Mouse (Mus musculus): ENCODE measurements at regions not wholly inside any gene's neighbourhood (a gene's known extent, or its start where the extent isn't known, plus 50 kb on each side); places are given as distances from the start of the nearest gene placed in this dataset.
"Not testable (repeated sequence)": the region's sequence is repeated elsewhere in the genome, so short reads cannot be mapped to it uniquely, and the experiment has no call there.

DNA sequence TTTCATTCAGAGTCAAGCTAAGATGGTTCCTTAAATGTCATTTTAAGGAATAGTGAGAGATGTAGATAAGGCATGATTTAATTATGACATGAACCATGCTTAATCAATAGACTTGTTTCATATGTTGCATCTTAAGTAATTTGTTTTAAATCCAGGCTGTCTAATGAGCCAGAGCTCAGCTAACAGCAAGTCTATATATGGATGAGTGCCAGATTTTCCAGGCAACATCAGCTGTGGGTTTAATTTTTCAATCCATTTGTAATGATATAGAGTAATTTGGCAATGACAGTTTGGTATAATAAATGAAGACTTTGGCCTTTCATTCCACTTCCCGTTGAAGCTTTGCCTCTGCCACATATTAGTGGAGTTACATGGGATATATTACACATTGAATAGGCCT lies 677.3 kb upstream of the Sorcs1 start:
- no peak overlapping the region for H3K27ac ChIP-seq (ENCODE audit: insufficient read depth, low read depth, low read length)
- H3K36me3 ChIP-seq (ENCODE audit: control insufficient read depth, insufficient read depth, low read length) = no peaks in the 10 kb centered on the region
- H3K4me3 ChIP-seq (ENCODE audit: insufficient read depth, low read depth, low read length) = no peak overlapping the region
- no peak for DNase-seq
- 63% methylated on average over 1 of the region's 1 CpGs for WGBS
- TF ChIP-seq POLR2A (IDR thresholded peaks at IDR 0.05; ENCODE audit: low read depth, low read length) = no peak
- TF ChIP-seq CTCF (conservative IDR thresholded peaks at IDR 0.05; ENCODE audit: insufficient read depth, insufficient read length, low read depth, low read length) = no peak
- no peaks in the 10 kb centered on the region for H3K27me3 ChIP-seq (replicated peaks; ENCODE audit: control insufficient read depth, insufficient read depth, low read length)
- no peaks in the 10 kb centered on the region for H3K4me1 ChIP-seq (ENCODE audit: control insufficient read depth, insufficient read depth, low read length)

DNA sequence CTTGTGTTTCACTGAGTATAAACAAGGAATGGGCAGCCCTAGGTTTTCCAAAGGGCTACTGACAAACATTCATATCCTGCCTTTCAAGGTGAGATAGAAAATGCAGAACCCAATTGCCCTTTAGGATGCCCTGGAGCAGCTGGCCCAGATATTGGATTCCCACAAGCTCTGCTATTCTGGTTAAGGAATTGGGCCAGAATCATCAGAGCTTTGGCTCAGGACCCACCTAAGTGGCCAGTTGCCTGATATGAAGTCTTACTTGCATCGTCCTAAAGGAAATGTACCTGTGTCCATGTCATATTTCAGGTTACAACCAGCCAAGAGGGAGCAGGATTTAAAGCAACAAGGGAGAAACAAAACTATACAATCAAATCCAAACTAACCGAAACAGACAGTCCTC lies 662.0 kb upstream of the Sorcs1 start:
- H3K27ac ChIP-seq (ENCODE audit: insufficient read depth, low read depth, low read length) = no peak overlapping the region
- no peaks in the 10 kb centered on the region for H3K36me3 ChIP-seq (ENCODE audit: control insufficient read depth, insufficient read depth, low read length)
- WGBS = 78% methylated on average over 2 of the region's 2 CpGs
- TF ChIP-seq CTCF (conservative IDR thresholded peaks at IDR 0.05; ENCODE audit: insufficient read depth, insufficient read length, low read depth, low read length) (no peak), POLR2A (IDR thresholded peaks at IDR 0.05; ENCODE audit: low read depth, low read length) (no peak)
- no peaks in the 10 kb centered on the region for H3K27me3 ChIP-seq (replicated peaks; ENCODE audit: control insufficient read depth, insufficient read depth, low read length)
- no peak overlapping the region for H3K4me3 ChIP-seq (ENCODE audit: insufficient read depth, low read depth, low read length)
- H3K4me1 ChIP-seq (ENCODE audit: control insufficient read depth, insufficient read depth, low read length) = no peaks in the 10 kb centered on the region
- no peak for DNase-seq

DNA sequence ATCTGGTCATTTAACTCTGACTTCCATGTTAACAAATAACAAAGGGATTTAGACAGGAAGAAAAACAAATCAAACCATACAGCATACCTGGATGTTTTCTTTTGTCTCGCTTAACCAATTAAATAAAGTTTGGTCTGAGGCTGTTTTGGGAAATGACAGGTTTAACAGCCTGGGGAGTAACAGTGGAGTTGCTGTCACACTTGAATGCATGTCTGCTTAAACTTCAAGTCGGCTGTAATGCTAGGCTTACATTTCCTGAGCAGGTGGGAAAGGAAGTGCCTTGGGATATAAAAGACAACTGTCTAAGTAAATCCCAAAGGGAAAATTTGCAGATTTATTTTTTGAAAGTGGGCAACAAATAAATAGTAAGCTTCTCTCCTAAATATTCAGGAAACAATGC lies 651.6 kb upstream of the Sorcs1 start:
- Histone ChIP-seq H3K36me3 (ENCODE audit: control insufficient read depth, insufficient read depth, low read length) (no peaks in the 10 kb centered on the region), H3K27ac (ENCODE audit: insufficient read depth, low read depth, low read length) (no peak overlapping the region), H3K27me3 (replicated peaks; ENCODE audit: control insufficient read depth, insufficient read depth, low read length) (no peaks in the 10 kb centered on the region), H3K4me3 (ENCODE audit: insufficient read depth, low read depth, low read length) (no peak overlapping the region), H3K4me1 (ENCODE audit: control insufficient read depth, insufficient read depth, low read length) (no peaks in the 10 kb centered on the region)
- WGBS = 14% methylated on average over 2 of the region's 2 CpGs
- no peak for TF ChIP-seq POLR2A (IDR thresholded peaks at IDR 0.05; ENCODE audit: low read depth, low read length)
- no peak for TF ChIP-seq CTCF (conservative IDR thresholded peaks at IDR 0.05; ENCODE audit: insufficient read depth, insufficient read length, low read depth, low read length)
- no peak for DNase-seq

DNA sequence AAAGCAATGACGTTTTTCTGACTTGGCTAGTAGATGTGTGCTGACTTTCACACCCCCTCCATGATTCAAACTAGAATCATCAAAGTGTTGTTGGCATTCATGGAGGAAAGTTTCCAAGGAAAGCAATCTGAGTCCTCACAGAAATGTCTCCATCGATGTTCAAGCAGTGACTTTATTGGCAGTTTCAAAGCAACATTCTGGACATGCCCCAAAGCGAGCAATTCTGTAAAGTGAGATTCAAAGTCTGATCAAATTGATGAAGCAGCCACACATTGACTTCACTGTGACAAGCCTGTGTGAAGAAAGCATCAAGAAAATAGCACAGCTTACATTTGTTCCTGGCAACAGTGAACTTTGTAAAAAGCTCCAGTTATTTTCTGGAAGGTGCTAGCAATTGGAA lies 625.3 kb upstream of the Sorcs1 start:
- 61% methylated on average over 3 of the region's 3 CpGs for WGBS
- Histone ChIP-seq H3K4me3 (ENCODE audit: insufficient read depth, low read depth, low read length) (no peak overlapping the region), H3K4me1 (ENCODE audit: control insufficient read depth, insufficient read depth, low read length) (no peaks in the 10 kb centered on the region), H3K27me3 (replicated peaks; ENCODE audit: control insufficient read depth, insufficient read depth, low read length) (no peaks in the 10 kb centered on the region), H3K36me3 (ENCODE audit: control insufficient read depth, insufficient read depth, low read length) (no peaks in the 10 kb centered on the region), H3K27ac (ENCODE audit: insufficient read depth, low read depth, low read length) (no peak overlapping the region)
- TF ChIP-seq CTCF (conservative IDR thresholded peaks at IDR 0.05; ENCODE audit: insufficient read depth, insufficient read length, low read depth, low read length) (no peak), POLR2A (IDR thresholded peaks at IDR 0.05; ENCODE audit: low read depth, low read length) (no peak)
- DNase-seq = no peak

DNA sequence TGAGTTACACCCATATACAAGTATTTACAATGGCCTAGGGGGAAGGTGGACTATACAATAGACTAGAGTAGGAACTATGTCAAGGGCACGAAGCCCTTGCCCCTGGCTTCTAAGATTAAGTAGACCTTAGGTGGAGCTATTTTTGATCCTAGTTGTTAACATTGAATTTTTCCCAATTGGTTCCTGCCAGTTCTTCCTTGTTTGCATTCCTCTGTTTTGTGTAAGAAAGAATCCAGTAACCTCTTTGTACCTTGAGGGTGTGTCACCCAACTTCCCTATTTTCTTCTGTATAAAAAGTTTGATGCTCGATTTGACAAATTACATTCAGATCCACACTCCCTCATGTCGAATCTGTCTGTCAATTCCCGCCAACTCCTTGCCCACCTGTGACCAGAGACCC lies 618.2 kb upstream of the Sorcs1 start:
- 91% methylated on average over 4 of the region's 4 CpGs for WGBS
- not testable (repeated sequence) for H3K4me3 ChIP-seq (ENCODE audit: insufficient read depth, low read depth, low read length); H3K27me3 ChIP-seq (replicated peaks; ENCODE audit: control insufficient read depth, insufficient read depth, low read length); H3K4me1 ChIP-seq (ENCODE audit: control insufficient read depth, insufficient read depth, low read length); H3K36me3 ChIP-seq (ENCODE audit: control insufficient read depth, insufficient read depth, low read length); H3K27ac ChIP-seq (ENCODE audit: insufficient read depth, low read depth, low read length); DNase-seq

DNA sequence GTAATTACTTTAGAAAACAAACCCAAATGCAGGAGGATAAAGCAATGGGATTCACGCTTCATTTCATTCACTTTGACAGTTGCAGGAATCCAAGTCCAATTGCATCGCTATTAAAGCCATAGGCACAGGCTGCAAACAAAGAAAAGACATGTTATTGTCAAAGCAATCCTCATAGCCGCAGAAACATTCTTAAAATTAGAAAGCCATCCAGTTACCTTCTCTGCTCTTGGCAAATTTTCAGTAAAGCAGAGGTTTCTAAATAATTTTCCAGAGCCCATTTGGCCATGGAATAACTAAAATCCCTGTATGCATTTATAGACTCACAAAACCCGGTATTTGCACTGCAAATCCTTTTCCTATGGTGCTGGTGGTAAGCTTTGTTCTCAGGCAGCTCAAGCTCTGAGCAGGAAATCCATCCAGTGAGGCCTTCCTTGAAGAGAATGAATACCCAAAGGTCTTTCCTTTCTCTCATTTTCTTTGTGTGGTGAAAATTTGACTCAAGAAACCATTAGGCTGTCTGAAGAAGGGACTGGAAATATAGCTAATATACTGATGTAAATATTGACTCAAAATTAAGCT lies 590.6 kb upstream of the Sorcs1 start:
- H3K27ac ChIP-seq (ENCODE audit: insufficient read depth, low read depth, low read length) = no peak overlapping the region
- no peaks in the 10 kb centered on the region for H3K27me3 ChIP-seq (replicated peaks; ENCODE audit: control insufficient read depth, insufficient read depth, low read length)
- WGBS = 37% methylated on average over 4 of the region's 4 CpGs
- no peak for DNase-seq
- H3K4me1 ChIP-seq (ENCODE audit: control insufficient read depth, insufficient read depth, low read length) = no peaks in the 10 kb centered on the region
- no peak for TF ChIP-seq POLR2A (IDR thresholded peaks at IDR 0.05; ENCODE audit: low read depth, low read length)
- TF ChIP-seq CTCF (conservative IDR thresholded peaks at IDR 0.05; ENCODE audit: insufficient read depth, insufficient read length, low read depth, low read length) = no peak
- no peaks in the 10 kb centered on the region for H3K36me3 ChIP-seq (ENCODE audit: control insufficient read depth, insufficient read depth, low read length)
- no peak overlapping the region for H3K4me3 ChIP-seq (ENCODE audit: insufficient read depth, low read depth, low read length)

DNA sequence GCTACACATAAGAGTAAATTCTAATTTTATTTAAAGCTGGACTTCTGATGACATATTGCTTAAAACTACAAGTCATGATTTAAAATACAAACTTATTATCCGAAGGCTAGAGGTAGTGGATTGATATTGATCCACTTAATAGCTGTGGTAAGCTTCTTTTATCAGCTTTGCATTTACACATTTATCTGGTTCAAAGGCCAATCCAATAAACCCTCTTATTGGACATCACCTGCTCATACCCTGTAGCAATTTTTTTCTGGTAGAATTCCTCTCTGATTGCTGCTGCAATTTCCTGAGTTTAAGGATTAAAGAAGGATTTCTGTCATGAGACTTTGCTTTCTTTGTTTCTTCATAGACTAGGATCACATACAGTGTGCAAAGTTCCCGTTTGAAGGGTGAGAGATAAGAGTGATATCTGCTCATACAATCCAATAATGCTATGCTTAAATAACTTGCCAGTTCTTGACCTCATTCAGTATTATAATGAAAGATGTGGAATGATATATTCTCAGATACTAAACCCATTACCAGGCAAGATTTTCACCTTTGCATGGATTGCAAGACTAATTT lies 561.9 kb upstream of the Sorcs1 start:
- Histone ChIP-seq H3K27me3 (replicated peaks; ENCODE audit: control insufficient read depth, insufficient read depth, low read length) (no peaks in the 10 kb centered on the region), H3K36me3 (ENCODE audit: control insufficient read depth, insufficient read depth, low read length) (no peaks in the 10 kb centered on the region), H3K4me1 (ENCODE audit: control insufficient read depth, insufficient read depth, low read length) (no peaks in the 10 kb centered on the region), H3K27ac (ENCODE audit: insufficient read depth, low read depth, low read length) (no peak overlapping the region), H3K4me3 (ENCODE audit: insufficient read depth, low read depth, low read length) (no peak overlapping the region)
- DNase-seq = no peak
- TF ChIP-seq POLR2A (IDR thresholded peaks at IDR 0.05; ENCODE audit: low read depth, low read length) (no peak), CTCF (conservative IDR thresholded peaks at IDR 0.05; ENCODE audit: insufficient read depth, insufficient read length, low read depth, low read length) (no peak)
- WGBS = 59% methylated on average over 2 of the region's 2 CpGs

DNA sequence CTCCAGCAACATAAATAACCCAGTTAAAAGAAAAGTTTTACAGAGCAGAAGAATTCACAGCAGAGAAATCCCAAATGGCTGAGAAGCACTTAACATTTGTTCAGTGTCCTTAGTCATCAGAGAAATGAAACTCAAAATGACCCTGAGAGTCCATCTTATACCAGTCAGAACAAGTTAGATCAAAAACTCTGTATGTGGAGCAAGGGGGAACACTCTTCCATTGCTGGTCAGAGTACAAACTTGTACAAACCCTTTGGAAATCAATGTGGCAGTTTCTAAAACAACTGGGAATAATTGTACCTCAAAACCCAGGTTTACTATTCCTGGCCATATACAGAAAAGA lies 559.7 kb upstream of the Sorcs1 start:
- TF ChIP-seq POLR2A (IDR thresholded peaks at IDR 0.05; ENCODE audit: low read depth, low read length) (no peak), CTCF (conservative IDR thresholded peaks at IDR 0.05; ENCODE audit: insufficient read depth, insufficient read length, low read depth, low read length) (no peak)
- no peaks in the 10 kb centered on the region for H3K4me1 ChIP-seq (ENCODE audit: control insufficient read depth, insufficient read depth, low read length)
- H3K27ac ChIP-seq (ENCODE audit: insufficient read depth, low read depth, low read length) = no peak overlapping the region
- no peaks in the 10 kb centered on the region for H3K36me3 ChIP-seq (ENCODE audit: control insufficient read depth, insufficient read depth, low read length)
- no peak for DNase-seq
- no peak overlapping the region for H3K4me3 ChIP-seq (ENCODE audit: insufficient read depth, low read depth, low read length)
- no peaks in the 10 kb centered on the region for H3K27me3 ChIP-seq (replicated peaks; ENCODE audit: control insufficient read depth, insufficient read depth, low read length)
